Mouse (Mus musculus): ENCODE results near the gene Esam. TPM values are rescaled to one million over a fixed set of nuclear protein-coding genes. Genes with fewer than 3 reads are reported as not detected.

Gene Esam
- polyA plus RNA-seq, 1 experiment = 28.8 TPM

- Histone ChIP-seq H3K27me3 (ENCODE audit: control insufficient read depth, insufficient read depth, low read length) (no peaks in the 10 kb centered on the region), H3K27ac (ENCODE audit: insufficient read depth, low read length) (no peak overlapping the region), H3K4me1 (ENCODE audit: control insufficient read depth, insufficient read depth, low read length) (no peaks in the 10 kb centered on the region), H3K4me3 (replicated peaks; ENCODE audit: insufficient read depth, low read depth, low read length) (no peak overlapping the region)
- TF ChIP-seq POLR2A (IDR thresholded peaks at IDR 0.05; ENCODE audit: borderline replicate concordance, insufficient read depth, low read length) (no peak), CTCF (IDR thresholded peaks at IDR 0.05; ENCODE audit: borderline replicate concordance, insufficient read depth, low read depth, low read length) (no peak)
- DNase-seq = no peak
- WGBS = 82% methylated on average over 4 of the region's 4 CpGs
Measured at GRCm38 (mm10) chr9:37536851-37537250, 9.0 kb downstream of the Esam start.

- no peak overlapping the region for H3K4me3 ChIP-seq (replicated peaks; ENCODE audit: insufficient read depth, low read depth, low read length)
- H3K27ac ChIP-seq (ENCODE audit: insufficient read depth, low read length) = no peak overlapping the region
- H3K27me3 ChIP-seq (ENCODE audit: control insufficient read depth, insufficient read depth, low read length) = no peaks in the 10 kb centered on the region
- 78% methylated on average over 5 of the region's 5 CpGs for WGBS
- TF ChIP-seq CTCF (IDR thresholded peaks at IDR 0.05; ENCODE audit: borderline replicate concordance, insufficient read depth, low read depth, low read length) (no peak), POLR2A (IDR thresholded peaks at IDR 0.05; ENCODE audit: borderline replicate concordance, insufficient read depth, low read length) (no peak)
- no peaks in the 10 kb centered on the region for H3K4me1 ChIP-seq (ENCODE audit: control insufficient read depth, insufficient read depth, low read length)
- DNase-seq = no peak
Measured at GRCm38 (mm10) chr9:37537658-37538250, 9.9 kb downstream of the Esam start.

- H3K4me1 ChIP-seq (ENCODE audit: control insufficient read depth, insufficient read depth, low read length) = no peaks in the 10 kb centered on the region
- DNase-seq = no peak
- 62% methylated on average over 23 of the region's 23 CpGs for WGBS
- H3K27me3 ChIP-seq (ENCODE audit: control insufficient read depth, insufficient read depth, low read length) = no peaks in the 10 kb centered on the region
- no peak within 1 kb of the TSS for H3K27ac ChIP-seq (ENCODE audit: insufficient read depth, low read length)
- TF ChIP-seq POLR2A (IDR thresholded peaks at IDR 0.05; ENCODE audit: borderline replicate concordance, insufficient read depth, low read length) (no peak), CTCF (IDR thresholded peaks at IDR 0.05; ENCODE audit: borderline replicate concordance, insufficient read depth, low read depth, low read length) (no peak)
- H3K4me3 ChIP-seq (replicated peaks; ENCODE audit: insufficient read depth, low read depth, low read length) = no peak within 1 kb of the TSS
Measured at GRCm38 (mm10) chr9:37539170-37540025, 11.5 kb downstream of the Esam start, which contains the start of gene Vsig2. Vsig2 (plus strand) TSS chr9:37539255.

- Histone ChIP-seq H3K4me3 (replicated peaks; ENCODE audit: insufficient read depth, low read depth, low read length) (no peak overlapping the region), H3K4me1 (ENCODE audit: control insufficient read depth, insufficient read depth, low read length) (no peaks in the 10 kb centered on the region), H3K27ac (ENCODE audit: insufficient read depth, low read length) (no peak overlapping the region), H3K27me3 (ENCODE audit: control insufficient read depth, insufficient read depth, low read length) (no peaks in the 10 kb centered on the region)
- WGBS = 89% methylated on average over 4 of the region's 4 CpGs
- TF ChIP-seq POLR2A (IDR thresholded peaks at IDR 0.05; ENCODE audit: borderline replicate concordance, insufficient read depth, low read length) (no peak), CTCF (IDR thresholded peaks at IDR 0.05; ENCODE audit: borderline replicate concordance, insufficient read depth, low read depth, low read length) (no peak)
- DNase-seq = no peak
Measured at GRCm38 (mm10) chr9:37540226-37540625, 12.3 kb downstream of the Esam start.

- no peaks in the 10 kb centered on the region for H3K4me1 ChIP-seq (ENCODE audit: control insufficient read depth, insufficient read depth, low read length)
- no peak for TF ChIP-seq POLR2A (IDR thresholded peaks at IDR 0.05; ENCODE audit: borderline replicate concordance, insufficient read depth, low read length)
- no peak for TF ChIP-seq CTCF (IDR thresholded peaks at IDR 0.05; ENCODE audit: borderline replicate concordance, insufficient read depth, low read depth, low read length)
Measured at GRCm38 (mm10) chr9:37540701-37541575, 13.1 kb downstream of the Esam start.

GRCm38 (mm10) chr9:37541851-37542642, 14.2 kb downstream of the Esam start:
- H3K27me3 ChIP-seq (ENCODE audit: control insufficient read depth, insufficient read depth, low read length) = no peaks in the 10 kb centered on the region
- no peaks in the 10 kb centered on the region for H3K4me1 ChIP-seq (ENCODE audit: control insufficient read depth, insufficient read depth, low read length)
- H3K27ac ChIP-seq (ENCODE audit: insufficient read depth, low read length) = no peak overlapping the region
- no peak for DNase-seq
- no peak for TF ChIP-seq CTCF (IDR thresholded peaks at IDR 0.05; ENCODE audit: borderline replicate concordance, insufficient read depth, low read depth, low read length)
- TF ChIP-seq POLR2A (IDR thresholded peaks at IDR 0.05; ENCODE audit: borderline replicate concordance, insufficient read depth, low read length) = no peak
- H3K4me3 ChIP-seq (replicated peaks; ENCODE audit: insufficient read depth, low read depth, low read length) = no peak overlapping the region
- 69% methylated on average over 7 of the region's 7 CpGs for WGBS

More at GRCm38 (mm10) chr9:37540701-37541575, 13.1 kb downstream of the Esam start:
- no peak overlapping the region for H3K27ac ChIP-seq (ENCODE audit: insufficient read depth, low read length)
- DNase-seq = no peak
- WGBS = 78% methylated on average over 6 of the region's 6 CpGs
- no peak overlapping the region for H3K4me3 ChIP-seq (replicated peaks; ENCODE audit: insufficient read depth, low read depth, low read length)
- H3K27me3 ChIP-seq (ENCODE audit: control insufficient read depth, insufficient read depth, low read length) = no peaks in the 10 kb centered on the region
